Mouse (Mus musculus): Measurements from ENCODE around the gene Pcolce2. TPM values are rescaled to one million over a fixed set of nuclear protein-coding genes. Genes with fewer than 3 reads are reported as not detected.

Pcolce2 gene
- not detected for polyA plus RNA-seq (2017; shearing (Covaris generic))

GRCm38 (mm10) chr9:95637271-95638181 lies at the start of gene Pcolce2:
Gene Pcolce2 (plus strand): TSS chr9:95637601.

Other genes starting within 250 kb of the Pcolce2 start
- gene Chst2, start 230.9 kb upstream of the Pcolce2 start, polyA plus RNA-seq (2017; shearing (Covaris generic)), result 0.60 TPM
- gene U2surp, start 125.6 kb upstream of the Pcolce2 start, polyA plus RNA-seq (2017; shearing (Covaris generic)), result 177 TPM
- not detected for gene Paqr9, start 77.9 kb upstream of the Pcolce2 start, polyA plus RNA-seq (2017; shearing (Covaris generic))
- gene Trpc1, start 112.8 kb downstream of the Pcolce2 start, polyA plus RNA-seq (2017; shearing (Covaris generic)), result not detected
- gene Pls1, start 207.7 kb downstream of the Pcolce2 start, polyA plus RNA-seq (2017; shearing (Covaris generic)), result 0.09 TPM
- 29.5 TPM for gene Atr, start 220.0 kb downstream of the Pcolce2 start, polyA plus RNA-seq (2017; shearing (Covaris generic))